Mouse (Mus musculus) lung, postnatal 25 days (tissue): ENCODE results near the gene Sphk2.

Source experiments
- DNase-seq: peaks from one replicate; pipeline ENCODE4 v3.0.0; 2022; ENCODE audit warnings: low spot score

Sphk2 gene

DNA sequence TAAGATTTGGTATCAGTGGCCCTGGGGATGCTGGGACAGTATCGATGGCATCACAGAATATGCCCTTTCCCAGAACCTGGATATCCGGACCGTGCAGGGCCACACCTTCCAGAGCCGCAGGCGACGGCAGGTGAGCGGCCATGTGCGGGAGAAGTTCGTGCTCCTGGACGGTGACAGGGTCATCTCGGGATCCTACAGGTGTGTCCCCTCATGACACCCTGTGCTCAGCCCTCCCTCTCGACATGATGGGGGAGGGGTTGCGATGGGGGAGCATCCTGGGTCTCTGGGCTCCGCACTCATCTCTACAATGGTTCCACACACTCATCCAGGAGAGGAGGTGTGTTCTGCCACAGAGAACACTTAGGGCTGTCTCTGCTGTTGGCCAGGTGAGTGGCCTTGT is 6.0 kb upstream of the Sphk2 start:
- DNase-seq, result no peak

- no peak for DNase-seq
These were observed 5.5 kb upstream of the Sphk2 start for GRCm38 (mm10) chr7:45723301-45723700.

DNA sequence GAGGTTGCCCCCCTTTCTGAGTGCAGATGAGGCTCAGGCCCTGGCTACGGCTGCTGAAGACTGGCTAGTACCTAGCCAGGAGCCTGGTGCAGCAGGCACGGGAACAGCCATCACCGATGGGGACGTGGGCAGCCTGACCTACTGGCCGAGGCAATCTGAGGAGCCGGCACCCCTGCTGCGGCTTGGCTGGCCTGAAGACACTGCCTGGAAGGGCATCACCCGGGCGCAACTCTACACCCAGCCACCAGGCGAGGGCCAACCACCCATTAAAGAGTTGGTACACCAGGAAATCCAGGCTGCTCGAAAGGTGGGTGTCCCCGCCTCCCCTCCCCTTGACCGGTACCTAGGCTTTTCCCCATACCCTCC is 4.5 kb upstream of the Sphk2 start:
- DNase-seq, result no peak

- no peak for DNase-seq
These were observed 4.0 kb upstream of the Sphk2 start for GRCm38 (mm10) chr7:45721642-45722347.

DNA sequence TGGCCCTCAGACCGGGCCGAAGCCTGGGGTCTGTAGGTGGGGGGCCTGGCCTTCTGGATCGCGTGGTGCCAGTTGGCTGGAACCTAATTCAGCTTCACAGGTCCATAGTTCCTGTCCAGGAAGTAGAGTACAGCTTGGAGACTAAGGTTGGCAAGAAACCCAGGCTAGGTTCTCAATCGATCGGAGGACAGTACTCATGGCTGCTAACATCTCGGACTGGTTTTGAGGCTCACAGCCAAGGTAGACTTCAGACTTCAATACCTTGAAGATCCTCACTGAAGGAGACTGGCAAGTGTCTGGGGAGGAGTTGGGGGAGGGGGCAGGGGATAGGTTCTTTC is 3.4 kb upstream of the Sphk2 start:
- DNase-seq, result no peak

DNA sequence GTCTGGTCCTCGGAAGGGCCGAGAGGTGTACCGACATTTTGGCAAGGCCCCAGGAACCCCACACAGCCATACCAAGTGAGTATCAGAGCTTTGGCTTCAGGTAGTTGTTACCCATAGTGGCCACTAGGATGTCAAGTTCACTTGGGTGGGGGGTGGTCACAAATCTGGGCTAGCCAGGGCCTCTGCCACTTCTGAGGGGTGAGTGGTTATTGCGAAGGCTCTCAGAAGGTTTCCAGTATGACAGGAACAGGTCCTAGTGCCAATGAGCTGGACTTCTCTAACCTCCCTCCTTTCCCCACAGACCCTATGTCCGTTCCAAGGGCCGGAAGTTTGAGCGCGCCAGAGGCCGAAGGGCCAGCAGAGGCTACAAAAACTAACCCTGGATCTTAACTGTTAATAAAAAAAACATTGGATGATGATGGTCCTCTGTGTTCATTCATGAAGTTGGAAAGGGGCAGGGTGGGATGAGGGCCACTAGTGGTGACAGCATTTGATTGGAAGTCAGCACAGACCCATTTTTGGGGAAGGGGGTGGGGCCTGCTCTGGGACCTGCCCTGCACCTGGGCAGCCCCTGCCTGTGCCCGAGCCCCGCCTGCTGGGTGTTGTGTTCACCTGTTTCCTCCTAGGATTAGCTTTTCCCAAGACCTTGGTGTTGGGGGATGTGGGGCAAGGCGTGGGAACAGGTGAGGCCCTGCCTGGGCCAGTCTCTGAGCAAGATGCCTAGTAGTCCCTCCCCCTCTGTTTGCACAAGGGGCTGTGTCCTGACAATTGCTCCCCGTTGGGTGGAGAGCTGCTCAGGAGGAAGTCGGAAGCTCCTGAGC is 2.8 kb upstream of the Sphk2 start, which contains the start of gene Fam83e:
Gene Fam83e, plus strand, starts transcription at position 800 of the 821 bp plus-strand sequence.
- DNase-seq, result no peak

- no peak for DNase-seq
These were observed 2.1 kb upstream of the Sphk2 start for GRCm38 (mm10) chr7:45719738-45720412.

DNA sequence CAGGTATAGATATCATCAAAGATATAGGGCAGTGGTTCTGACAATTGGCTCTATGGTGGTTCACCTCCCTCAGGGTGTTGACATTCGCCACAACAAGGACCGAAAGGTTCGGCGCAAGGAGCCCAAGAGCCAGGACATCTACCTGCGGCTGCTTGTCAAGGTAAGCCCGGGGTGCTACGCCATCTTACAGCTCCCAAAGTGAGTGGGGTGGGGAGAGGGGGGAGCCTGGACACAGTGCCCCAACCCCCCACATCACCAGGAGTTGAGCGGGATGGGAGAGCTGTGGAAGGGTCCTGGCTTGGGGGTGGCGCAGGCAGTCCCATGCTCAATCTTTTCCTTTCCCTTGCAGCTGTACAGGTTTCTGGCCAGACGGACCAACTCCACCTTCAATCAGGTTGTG is 1.4 kb upstream of the Sphk2 start:
- DNase-seq, result no peak

- no peak for DNase-seq
These were observed 529 bp upstream of the Sphk2 start for GRCm38 (mm10) chr7:45718331-45718730.

GRCm38 (mm10) chr7:45716952-45717917 is 567 bp downstream of the Sphk2 start:
- no peak for DNase-seq

- no peak for DNase-seq
These were observed 1.3 kb downstream of the Sphk2 start for GRCm38 (mm10) chr7:45716460-45716857.

GRCm38 (mm10) chr7:45715741-45716459 is 1.9 kb downstream of the Sphk2 start:
- no peak for DNase-seq

GRCm38 (mm10) chr7:45715090-45715708 is 2.6 kb downstream of the Sphk2 start, which contains the start of gene Rpl18:
TSS of gene Rpl18 (plus strand) at chr7:45715457.
- DNase-seq, result peak; percentile 99

DNA sequence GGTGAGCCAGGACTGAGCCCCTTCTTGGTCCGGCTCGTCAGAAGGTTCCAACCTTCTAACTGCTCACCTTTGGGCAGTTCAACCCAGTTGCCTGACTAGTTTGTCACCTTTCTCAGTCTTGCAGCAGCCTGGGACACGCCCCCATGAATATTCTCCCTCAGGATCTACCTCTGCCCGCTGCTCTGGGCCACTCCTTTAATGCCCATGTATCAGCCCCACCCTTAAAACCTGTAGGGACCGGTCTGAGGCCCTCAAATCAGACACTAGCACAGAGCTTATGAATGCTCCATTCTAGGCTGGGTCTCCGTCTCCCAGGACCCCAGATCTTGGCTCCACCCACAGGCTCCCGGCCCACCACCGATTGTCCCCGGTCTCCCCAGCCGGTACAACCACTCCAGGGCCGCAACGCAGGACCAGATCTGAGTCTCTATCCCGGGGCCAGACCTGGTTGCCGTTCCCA is 3.1 kb downstream of the Sphk2 start:
- DNase-seq, result no peak

GRCm38 (mm10) chr7:45713881-45714520 is 3.8 kb downstream of the Sphk2 start:
- no peak for DNase-seq

GRCm38 (mm10) chr7:45713396-45713795 is 4.4 kb downstream of the Sphk2 start:
- no peak for DNase-seq

GRCm38 (mm10) chr7:45712022-45712757 is 5.6 kb downstream of the Sphk2 start:
- peak; percentile 89 for DNase-seq

DNA sequence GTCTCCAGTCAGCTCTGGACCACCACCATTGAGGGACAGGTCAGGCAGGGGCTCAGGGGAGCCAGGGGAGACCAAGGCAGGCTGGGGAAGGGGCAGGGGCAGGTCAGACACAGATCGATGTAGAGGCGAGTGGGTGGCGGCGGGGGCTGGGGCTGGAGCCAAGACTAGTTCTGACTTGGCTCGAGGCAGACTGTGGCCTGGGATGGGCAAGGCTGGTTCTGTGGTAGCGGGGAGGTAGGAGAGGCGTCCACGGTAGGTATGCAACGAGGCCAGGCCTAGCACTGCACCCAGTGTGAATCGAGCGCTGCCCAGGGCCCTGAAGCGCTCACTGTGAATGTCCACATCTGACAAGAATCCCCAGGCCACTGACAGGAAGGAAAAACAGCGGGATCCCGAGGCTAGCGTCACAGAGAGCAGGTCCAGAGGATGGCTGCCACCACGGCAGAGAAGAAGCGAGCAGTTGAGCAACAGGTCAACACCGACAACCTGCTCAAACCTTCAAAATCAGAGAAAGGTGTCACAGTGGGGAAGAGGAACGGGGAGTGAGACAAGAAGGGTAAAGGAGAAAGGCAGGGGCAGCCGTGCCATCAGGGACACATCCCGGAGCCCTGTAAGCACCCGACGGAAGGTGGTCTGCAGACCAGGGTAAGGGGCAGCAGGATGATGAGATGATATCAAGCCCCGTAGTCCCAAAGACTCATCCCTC is 6.3 kb downstream of the Sphk2 start:
- no peak for DNase-seq
